Mouse (Mus musculus) NIH3T3 (cell line): Measurements from ENCODE around the gene Spindoc.
"Not testable (repeated sequence)": the region's sequence is repeated elsewhere in the genome, so short reads cannot be mapped to it uniquely, and the experiment has no call there.

Experiments
- DNase-seq: peaks from one replicate; pipeline ENCODE4 v3.0.0-alpha.2; 2012; ENCODE audit warnings: low read depth

The Spindoc gene

GRCm38 (mm10) chr19:7398898-7399297 is 16.1 kb upstream of the Spindoc start:
- DNase-seq, result not testable (repeated sequence)

GRCm38 (mm10) chr19:7396867-7397826 is 14.4 kb upstream of the Spindoc start:
- DNase-seq, result peak; percentile 68

GRCm38 (mm10) chr19:7388488-7388887 is 5.7 kb upstream of the Spindoc start:
- no peak for DNase-seq

- DNase-seq, result no peak
These were observed 3.2 kb upstream of the Spindoc start for GRCm38 (mm10) chr19:7386042-7386441.

- DNase-seq, result peak; percentile 81
These were observed 419 bp downstream of the Spindoc start for GRCm38 (mm10) chr19:7382248-7382902.

GRCm38 (mm10) chr19:7381906-7382247 is 917 bp downstream of the Spindoc start:
- no peak for DNase-seq

- DNase-seq, result no peak
These were observed 5.2 kb downstream of the Spindoc start for GRCm38 (mm10) chr19:7377639-7378038.

GRCm38 (mm10) chr19:7374491-7374890 is 8.3 kb downstream of the Spindoc start:
- DNase-seq, result no peak

- DNase-seq, result not testable (repeated sequence)
These were observed 13.3 kb downstream of the Spindoc start for GRCm38 (mm10) chr19:7369469-7369868.

GRCm38 (mm10) chr19:7353636-7354035 is 29.2 kb downstream of the Spindoc start:
- no peak for DNase-seq

GRCm38 (mm10) chr19:7352809-7353495 is 29.8 kb downstream of the Spindoc start:
- no peak for DNase-seq

- no peak for DNase-seq
These were observed 32.8 kb downstream of the Spindoc start for GRCm38 (mm10) chr19:7349993-7350392.

- DNase-seq, result peak; percentile 68
These were observed 37.5 kb downstream of the Spindoc start for GRCm38 (mm10) chr19:7345235-7345755.

GRCm38 (mm10) chr19:7342646-7343045 is 40.1 kb downstream of the Spindoc start:
- no peak for DNase-seq

GRCm38 (mm10) chr19:7341512-7342397 is 41.0 kb downstream of the Spindoc start, which contains the start of gene Mark2:
Gene Mark2 (minus strand): TSS chr19:7341860.
- DNase-seq, result peak; percentile 100

GRCm38 (mm10) chr19:7340780-7341475 is 41.9 kb downstream of the Spindoc start:
- no peak for DNase-seq

- DNase-seq, result peak; percentile 36
These were observed 42.4 kb downstream of the Spindoc start for GRCm38 (mm10) chr19:7340371-7340779.

- DNase-seq, result peak; percentile 25
These were observed 42.9 kb downstream of the Spindoc start for GRCm38 (mm10) chr19:7339867-7340266.

- peak; percentile 75 for DNase-seq
These were observed 43.8 kb downstream of the Spindoc start for GRCm38 (mm10) chr19:7339026-7339425.

- DNase-seq, result no peak
These were observed 44.9 kb downstream of the Spindoc start for GRCm38 (mm10) chr19:7337781-7338342.
